Mouse (Mus musculus) lung, postnatal 0 days (tissue): ENCODE results near the gene Gm10134.

Source experiments
- CTCF ChIP-seq: IDR thresholded peaks from 2 replicates; pipeline ENCODE4 v1.5.1; 2016; ENCODE audit warnings: antibody characterized with exemption, mild to moderate bottlenecking
- EP300 ChIP-seq: IDR thresholded peaks from 2 replicates; pipeline ENCODE4 v1.6.1; 2016; ENCODE audit warnings: antibody characterized with exemption, mild to moderate bottlenecking, control low read depth

GRCm38 (mm10) chr2:28523643-28524117, 17.8 kb downstream of the Gm10134 start:
- TF ChIP-seq CTCF (no peak), EP300 (0 out of 2 replicates have a peak, but pooled peaks have one; percentile 24)
